Mouse (Mus musculus) midbrain, embryonic 14.5 days (tissue): Measurements from ENCODE around the gene Ctsf. TPM values are rescaled to one million over a fixed set of nuclear protein-coding genes. Genes with fewer than 3 reads are reported as not detected.

Source experiments
- ATAC-seq: fragments of 200-750 bp; cut with Nextera tagmentation; 2 replicates; pipeline ENCODE4 v1.8.0; 2017; ENCODE audit warnings: moderate number of reproducible peaks, moderate library complexity; ENCODE audit not compliant: low FRiP score, low TSS enrichment
- DNase-seq: peaks from one replicate; pipeline ENCODE4 v3.0.0-alpha.2; 2015
- H3K27ac ChIP-seq: fragments of 300-500 bp; sonication (generic); replicated peaks from 2 replicates; pipeline ENCODE4 v1.5.1; 2014; ENCODE audit warnings: mild to moderate bottlenecking, low read depth, low read length, moderate library complexity
- H3K27me3 ChIP-seq: fragments of 300-500 bp; sonication (generic); 2 replicates; pipeline ENCODE4 v1.6.1; 2014; ENCODE audit warnings: low read length, control low read depth, mixed read lengths; ENCODE audit not compliant: control insufficient read depth, insufficient read depth
- H3K36me3 ChIP-seq: fragments of 300-500 bp; sonication (generic); 2 replicates; pipeline ENCODE4 v1.6.1; 2014; ENCODE audit warnings: low read length, control low read depth; ENCODE audit not compliant: control insufficient read depth, insufficient read depth
- H3K4me1 ChIP-seq: fragments of 300-500 bp; sonication (generic); 2 replicates; pipeline ENCODE4 v1.6.1; 2014; ENCODE audit warnings: mild to moderate bottlenecking, antibody characterized with exemption, low read length, control low read depth; ENCODE audit not compliant: control insufficient read depth, insufficient read depth
- H3K4me2 ChIP-seq: fragments of 300-500 bp; sonication (generic); 2 replicates; pipeline ENCODE4 v1.6.1; 2014; ENCODE audit warnings: mild to moderate bottlenecking, low read length, moderate library complexity
- H3K4me3 ChIP-seq: fragments of 300-500 bp; sonication (generic); replicated peaks from 2 replicates; pipeline ENCODE4 v1.5.1; 2014; ENCODE audit warnings: low read depth, low read length
- H3K9ac ChIP-seq: fragments of 300-500 bp; sonication (generic); replicated peaks from 2 replicates; pipeline ENCODE4 v1.6.1; 2014; ENCODE audit warnings: mild to moderate bottlenecking, low read length, moderate library complexity
- H3K9me3 ChIP-seq: fragments of 300-500 bp; sonication (generic); 2 replicates; pipeline ENCODE4 v1.6.1; 2016; ENCODE audit warnings: low read length, control low read depth, mixed read lengths; ENCODE audit not compliant: control insufficient read depth
- WGBS: fragments of 180-500 bp; shearing (Covaris S2); extraction: QIAGEN DNeasy Blood & Tissue Kit; methylation state at CpG from one replicate; pipeline ENCODE4 v1.1.7; 2014; 5-methylcytosine and 5-hydroxymethylcytosine counted together
- polyA plus RNA-seq: library from polyadenylated mRNA; unstranded; fragments of >200 nt; fragmentation: Nextera tagmentation; extraction: Ambion mirVana; gene quantifications from 2 replicates; pipeline ENCODE4 v1.2.1, GENCODE M21; 2014

Ctsf gene
- polyA plus RNA-seq, 1 experiment from 2014 or later, result 57.3 TPM

GRCm38 (mm10) chr19:4840848-4841247 lies 14.1 kb upstream of the Ctsf start:
- no peak for DNase-seq
- H3K4me2 ChIP-seq, result no peak overlapping the region
- no peak overlapping the region for H3K9ac ChIP-seq
- peaks cover 15% of the 10 kb centered on the region for H3K4me1 ChIP-seq
- no peaks in the 10 kb centered on the region for H3K9me3 ChIP-seq
- WGBS, result 85% methylated on average over 9 of the region's 9 CpGs
- peaks cover 16% of the 10 kb centered on the region for H3K27me3 ChIP-seq
- ATAC-seq, result no peak
- no peaks in the 10 kb centered on the region for H3K36me3 ChIP-seq
- H3K4me3 ChIP-seq, result no peak overlapping the region
- no peak overlapping the region for H3K27ac ChIP-seq

- Histone ChIP-seq H3K9me3 (no peaks in the 10 kb centered on the region), H3K27me3 (peaks cover 16% of the 10 kb centered on the region), H3K9ac (no peak overlapping the region), H3K4me3 (no peak overlapping the region), H3K4me1 (peaks cover 15% of the 10 kb centered on the region), H3K4me2 (no peak overlapping the region), H3K36me3 (no peaks in the 10 kb centered on the region), H3K27ac (no peak overlapping the region)
- 71% methylated on average over 2 of the region's 2 CpGs for WGBS
- DNase-seq (no peak), ATAC-seq (no peak)
These were observed 12.3 kb upstream of the Ctsf start for GRCm38 (mm10) chr19:4842611-4843010.

- 79% methylated on average over 2 of the region's 2 CpGs for WGBS
These were observed 9.1 kb upstream of the Ctsf start for GRCm38 (mm10) chr19:4845846-4846245.

GRCm38 (mm10) chr19:4847490-4847889 lies 7.4 kb upstream of the Ctsf start:
- Histone ChIP-seq H3K27ac (no peak overlapping the region), H3K4me3 (no peak overlapping the region), H3K9ac (no peak overlapping the region), H3K4me2 (no peak overlapping the region), H3K9me3 (no peaks in the 10 kb centered on the region), H3K36me3 (no peaks in the 10 kb centered on the region), H3K27me3 (no peaks in the 10 kb centered on the region), H3K4me1 (no peaks in the 10 kb centered on the region)
- 42% methylated on average over 7 of the region's 7 CpGs for WGBS
- ATAC-seq (no peak), DNase-seq (peak; percentile 47)

More at GRCm38 (mm10) chr19:4845846-4846245, 9.1 kb upstream of the Ctsf start:
- Histone ChIP-seq H3K9ac (no peak overlapping the region), H3K27ac (no peak overlapping the region), H3K9me3 (no peaks in the 10 kb centered on the region), H3K4me3 (no peak overlapping the region), H3K4me1 (no peaks in the 10 kb centered on the region), H3K27me3 (peaks cover 6% of the 10 kb centered on the region), H3K36me3 (no peaks in the 10 kb centered on the region), H3K4me2 (no peak overlapping the region)
- ATAC-seq (no peak), DNase-seq (no peak)

- Histone ChIP-seq H3K4me1 (0 out of 2 replicates have a peak, but pooled peaks cover 5% of the 10 kb centered on the region), H3K9ac (no peak overlapping the region), H3K9me3 (no peaks in the 10 kb centered on the region), H3K4me3 (no peak overlapping the region), H3K27me3 (no peaks in the 10 kb centered on the region), H3K36me3 (no peaks in the 10 kb centered on the region), H3K4me2 (no peak overlapping the region), H3K27ac (no peak overlapping the region)
- no peak for DNase-seq
- no peak for ATAC-seq
- 58% methylated on average over 4 of the region's 4 CpGs for WGBS
These were observed 5.1 kb upstream of the Ctsf start for GRCm38 (mm10) chr19:4849800-4850199.

GRCm38 (mm10) chr19:4850281-4850680 lies 4.6 kb upstream of the Ctsf start:
- Histone ChIP-seq H3K27me3 (no peaks in the 10 kb centered on the region), H3K4me3 (no peak overlapping the region), H3K4me1 (0 out of 2 replicates have a peak, but pooled peaks cover 6% of the 10 kb centered on the region), H3K4me2 (no peak overlapping the region), H3K27ac (no peak overlapping the region), H3K9me3 (no peaks in the 10 kb centered on the region), H3K36me3 (no peaks in the 10 kb centered on the region), H3K9ac (no peak overlapping the region)
- DNase-seq (no peak), ATAC-seq (no peak)
- 22% methylated on average over 5 of the region's 5 CpGs for WGBS

GRCm38 (mm10) chr19:4855470-4855820 lies 515 bp downstream of the Ctsf start:
- Histone ChIP-seq H3K36me3 (peaks cover 17% of the 10 kb centered on the region), H3K4me2 (peak overlapping the region; percentile 96), H3K4me1 (peaks cover 15% of the 10 kb centered on the region), H3K27me3 (no peaks in the 10 kb centered on the region), H3K9me3 (no peaks in the 10 kb centered on the region), H3K27ac (peak overlapping the region; percentile 64), H3K4me3 (peak overlapping the region; percentile 67), H3K9ac (peak overlapping the region; percentile 77)
- ATAC-seq (peak; percentile 24; the same call in 1 of the 2 replicates), DNase-seq (no peak)
- 0% methylated on average over 14 of the region's 14 CpGs for WGBS

- WGBS, result 46% methylated on average over 4 of the region's 4 CpGs
- Histone ChIP-seq H3K36me3 (peaks cover 22% of the 10 kb centered on the region), H3K4me2 (peak overlapping the region; percentile 96), H3K9ac (peak overlapping the region; percentile 77; the same call in 1 of the 2 replicates), H3K27me3 (no peaks in the 10 kb centered on the region), H3K9me3 (no peaks in the 10 kb centered on the region), H3K27ac (no peak overlapping the region), H3K4me1 (peaks cover 15% of the 10 kb centered on the region), H3K4me3 (peak overlapping the region; percentile 67)
- DNase-seq, result no peak
- ATAC-seq, result no peak
These were observed 1.0 kb downstream of the Ctsf start for GRCm38 (mm10) chr19:4855951-4856350.

GRCm38 (mm10) chr19:4859081-4859480 lies 4.2 kb downstream of the Ctsf start:
- Histone ChIP-seq H3K9me3 (no peaks in the 10 kb centered on the region), H3K4me3 (no peak overlapping the region), H3K36me3 (peaks cover 28% of the 10 kb centered on the region), H3K27me3 (no peaks in the 10 kb centered on the region), H3K9ac (no peak overlapping the region), H3K4me1 (peaks cover 15% of the 10 kb centered on the region), H3K27ac (no peak overlapping the region), H3K4me2 (no peak overlapping the region)
- DNase-seq (no peak), ATAC-seq (no peak)
- WGBS, result 75% methylated on average over 6 of the region's 6 CpGs
